Mouse (Mus musculus) CH12.LX (cell line): Measurements from ENCODE around the gene Ppfibp2. TPM values are rescaled to one million over a fixed set of nuclear protein-coding genes. Genes with fewer than 3 reads are reported as not detected.

Experiments
- DNase-seq: peaks from one replicate; pipeline ENCODE4 v3.0.0-alpha.2; 2013; ENCODE audit errors: extremely low read depth
- H3K27ac ChIP-seq: 2 replicates; pipeline ENCODE4 v1.5.1; 2012; ENCODE audit warnings: low read depth, mild to moderate bottlenecking, control low read depth, moderate library complexity; ENCODE audit not compliant: insufficient read depth
- H3K27me3 ChIP-seq: replicated peaks from 2 replicates; pipeline ENCODE3; 2012; ENCODE audit warnings: inconsistent platforms
- H3K36me3 ChIP-seq, 2 experiments: replicated peaks in 1 of 2; 2 replicates each; pipeline versions ENCODE3 to v1.6.1; 2012; ENCODE audit warnings: inconsistent platforms in 1 of 2, low read length in 1 of 2, mild to moderate bottlenecking in 1 of 2, mixed read lengths in 1 of 2, moderate library complexity in 1 of 2; ENCODE audit not compliant: control insufficient read depth in 1 of 2, insufficient read depth in 1 of 2
- H3K4me1 ChIP-seq, 2 experiments: 2 replicates each; pipeline ENCODE4 v1.6.1; 2012; ENCODE audit warnings: inconsistent platforms in 1 of 2, moderate library complexity in 1 of 2; ENCODE audit not compliant: insufficient read depth in 2 of 2, control insufficient read depth in 1 of 2
- H3K4me2 ChIP-seq: 2 replicates; pipeline ENCODE4 v1.6.1; 2012; ENCODE audit warnings: low read depth, mild to moderate bottlenecking, control low read depth; ENCODE audit not compliant: poor library complexity, insufficient read depth, severe bottlenecking
- H3K4me3 ChIP-seq, 3 experiments: fragments of 150-350 bp in 1 of 3; sonication (generic) in 1 of 3; replicated peaks in 1 of 3; 2 replicates each; pipeline versions ENCODE3 to v1.5.1; 2011 to 2012; ENCODE audit warnings: low read depth in 2 of 3, low read length in 2 of 3, mild to moderate bottlenecking in 2 of 3, moderate library complexity in 2 of 3, control low read depth in 1 of 3, improper control_type of control experiment in 1 of 3, inconsistent platforms in 1 of 3, mixed read lengths in 1 of 3; ENCODE audit not compliant: poor library complexity in 1 of 3
- H3K79me2 ChIP-seq: replicated peaks from 2 replicates; pipeline ENCODE4 v1.6.1; 2012; ENCODE audit warnings: mild to moderate bottlenecking, moderate library complexity; ENCODE audit not compliant: control insufficient read depth, poor library complexity, insufficient read depth, severe bottlenecking; ENCODE audit errors: extremely low read depth
- H3K9ac ChIP-seq: 2 replicates; pipeline ENCODE4 v1.6.1; 2012; ENCODE audit warnings: low read depth, mild to moderate bottlenecking, control low read depth, moderate library complexity; ENCODE audit not compliant: insufficient read depth
- H3K9me3 ChIP-seq: replicated peaks from 2 replicates; pipeline ENCODE3; 2012; ENCODE audit warnings: low read length, inconsistent platforms, mixed read lengths
- CHD2 ChIP-seq: IDR thresholded peaks from 2 replicates; pipeline ENCODE4 v1.6.1; 2011; ENCODE audit warnings: low read length, improper control_type of control experiment
- CTCF ChIP-seq, 2 experiments: IDR thresholded peaks in 1 of 2; conservative IDR thresholded peaks in 1 of 2; 2 replicates each; pipeline ENCODE4 v1.5.1; 2011 to 2012; ENCODE audit warnings: low read depth in 2 of 2, low read length in 2 of 2, improper control_type of control experiment in 1 of 2, inconsistent platforms in 1 of 2, mild to moderate bottlenecking in 1 of 2, moderate library complexity in 1 of 2
- E2F4 ChIP-seq: IDR thresholded peaks from 2 replicates; pipeline ENCODE4 v1.6.1; 2011; ENCODE audit warnings: low read depth, low read length, improper control_type of control experiment; ENCODE audit not compliant: insufficient replicate concordance
- ELF1 ChIP-seq: IDR thresholded peaks from 2 replicates; pipeline ENCODE4 v1.6.1; 2014; ENCODE audit warnings: low read depth, mild to moderate bottlenecking, inconsistent platforms, low read length, improper control_type of control experiment
- EP300 ChIP-seq: IDR thresholded peaks from 2 replicates; pipeline ENCODE4 v1.6.1; 2011; ENCODE audit warnings: low read length, improper control_type of control experiment
- ETS1 ChIP-seq: conservative IDR thresholded peaks from 2 replicates; pipeline ENCODE4 v1.6.1; 2012; ENCODE audit warnings: low read depth, mild to moderate bottlenecking, inconsistent platforms, low read length, improper control_type of control experiment, moderate library complexity
- GABPA ChIP-seq: IDR thresholded peaks from 2 replicates; pipeline ENCODE4 v1.6.1; 2012; ENCODE audit warnings: low read depth, low read length, improper control_type of control experiment, inconsistent platforms; ENCODE audit not compliant: insufficient replicate concordance
- HCFC1 ChIP-seq: IDR thresholded peaks from 2 replicates; pipeline ENCODE4 v1.6.1; 2012; ENCODE audit warnings: low read depth, mild to moderate bottlenecking, inconsistent platforms, low read length, improper control_type of control experiment
- IRF4 ChIP-seq: IDR thresholded peaks from 2 replicates; pipeline ENCODE4 v1.6.1; 2014; ENCODE audit warnings: low read depth, mild to moderate bottlenecking, inconsistent platforms, low read length, improper control_type of control experiment
- JUN ChIP-seq: IDR thresholded peaks from 2 replicates; pipeline ENCODE4 v1.6.1; 2011; ENCODE audit warnings: low read depth, mild to moderate bottlenecking, low read length, improper control_type of control experiment, moderate library complexity; ENCODE audit not compliant: insufficient read depth
- KAT2A ChIP-seq: IDR thresholded peaks from 2 replicates; pipeline ENCODE4 v1.6.1; 2012; ENCODE audit warnings: low read length, improper control_type of control experiment, inconsistent platforms; ENCODE audit not compliant: insufficient replicate concordance
- MAFK ChIP-seq: IDR thresholded peaks from 2 replicates; pipeline ENCODE4 v1.6.1; 2011; ENCODE audit warnings: low read length, improper control_type of control experiment; ENCODE audit not compliant: insufficient replicate concordance
- MEF2A ChIP-seq: IDR thresholded peaks from 2 replicates; pipeline ENCODE4 v1.6.1; 2014; ENCODE audit warnings: low read depth, mild to moderate bottlenecking, inconsistent platforms, low read length, improper control_type of control experiment, borderline replicate concordance
- MXI1 ChIP-seq: IDR thresholded peaks from 2 replicates; pipeline ENCODE4 v1.6.1; 2011; ENCODE audit warnings: mild to moderate bottlenecking, low read depth, low read length, improper control_type of control experiment
- MYC ChIP-seq: IDR thresholded peaks from 2 replicates; pipeline ENCODE4 v1.6.1; 2011; ENCODE audit warnings: low read depth, mild to moderate bottlenecking, improper control_type of control experiment, low read length
- NELFE ChIP-seq: IDR thresholded peaks from 2 replicates; pipeline ENCODE4 v1.6.1; 2011; ENCODE audit warnings: low read depth, low read length, improper control_type of control experiment
- NRF1 ChIP-seq: IDR thresholded peaks from 2 replicates; pipeline ENCODE4 v1.6.1; 2014; ENCODE audit warnings: low read depth, mild to moderate bottlenecking, inconsistent platforms, low read length, improper control_type of control experiment, moderate library complexity
- PAX5 ChIP-seq: IDR thresholded peaks from 2 replicates; pipeline ENCODE4 v1.6.1; 2012; ENCODE audit warnings: low read length, inconsistent platforms, mixed read lengths
- POLR2AphosphoS2 ChIP-seq: IDR thresholded peaks from 2 replicates; pipeline ENCODE4 v1.6.1; 2011; ENCODE audit warnings: low read depth, low read length, improper control_type of control experiment
- RAD21 ChIP-seq: IDR thresholded peaks from 2 replicates; pipeline ENCODE4 v1.6.1; 2011; ENCODE audit warnings: low read depth, mild to moderate bottlenecking, low read length, improper control_type of control experiment, moderate library complexity
- RCOR1 ChIP-seq: conservative IDR thresholded peaks from 2 replicates; pipeline ENCODE4 v1.6.1; 2012; ENCODE audit warnings: low read depth, mild to moderate bottlenecking, inconsistent platforms, low read length, improper control_type of control experiment
- SIN3A ChIP-seq: IDR thresholded peaks from 2 replicates; pipeline ENCODE4 v1.6.1; 2012; ENCODE audit warnings: low read length, improper control_type of control experiment, inconsistent platforms
- SMC3 ChIP-seq: IDR thresholded peaks from 2 replicates; pipeline ENCODE4 v1.6.1; 2011; ENCODE audit warnings: low read depth, low read length, improper control_type of control experiment
- TBP ChIP-seq: conservative IDR thresholded peaks from 2 replicates; pipeline ENCODE4 v1.6.1; 2011; ENCODE audit warnings: low read depth, low read length, improper control_type of control experiment
- TCF12 ChIP-seq: IDR thresholded peaks from 2 replicates; pipeline ENCODE4 v1.6.1; 2014; ENCODE audit warnings: low read depth, mild to moderate bottlenecking, inconsistent platforms, low read length, improper control_type of control experiment
- UBTF ChIP-seq: IDR thresholded peaks from 2 replicates; pipeline ENCODE4 v1.6.1; 2012; ENCODE audit warnings: low read depth, mild to moderate bottlenecking, inconsistent platforms, low read length, improper control_type of control experiment, moderate library complexity
- USF2 ChIP-seq: conservative IDR thresholded peaks from 2 replicates; pipeline ENCODE4 v1.6.1; 2011; ENCODE audit warnings: low read depth, low read length, improper control_type of control experiment
- ZKSCAN1 ChIP-seq: IDR thresholded peaks from 2 replicates; pipeline ENCODE4 v1.6.1; 2012; ENCODE audit warnings: low read depth, inconsistent platforms, low read length, improper control_type of control experiment, borderline replicate concordance
- ZMIZ1 ChIP-seq: IDR thresholded peaks from 2 replicates; pipeline ENCODE4 v1.6.1; 2012; ENCODE audit warnings: low read depth, mild to moderate bottlenecking, inconsistent platforms, low read length, improper control_type of control experiment
- ZNF384 ChIP-seq: IDR thresholded peaks from 2 replicates; pipeline ENCODE4 v1.6.1; 2012; ENCODE audit warnings: low read depth, low read length, improper control_type of control experiment, inconsistent platforms
- dilution Hi-C: fragments of 300-500 bp; cut with MboI; formaldehyde crosslinking; loops from 2 replicates; pipeline ENCODE4 v1.14.3; 2020; ENCODE audit warnings: low sequenced_read_pairs; ENCODE audit not compliant: extremely low pct_unique_long_range_greater_than_20kb, extremely low pct_ligation_motif_present
- in situ Hi-C: fragments of 300-500 bp; cut with MboI; formaldehyde crosslinking; loops from 3 replicates; pipeline ENCODE4 v1.14.3; 2019; ENCODE audit warnings: low sequenced_read_pairs, low pct_ligation_motif_present, low pct_unique_long_range_greater_than_20kb, mixed read lengths
- polyA plus RNA-seq: library from polyadenylated mRNA; unstranded; fragments of >175 nt; gene quantifications from 2 replicates; pipeline ENCODE4 v1.2.1, GENCODE M21; 2012; ENCODE audit warnings: low read depth; ENCODE audit not compliant: insufficient read length
- total RNA-seq, 2 experiments: library from RNA; depleted of rRNA; stranded (reverse); fragments of 300-350 nt in 1 of 2; fragments of >200 nt in 1 of 2; gene quantifications; 2 replicates each; pipeline ENCODE4 v1.2.3; 2012 to 2014

The Ppfibp2 gene
- total and polyA plus RNA-seq, 3 experiments = 30.2 to 40.3 (median 40.2) TPM

DNA sequence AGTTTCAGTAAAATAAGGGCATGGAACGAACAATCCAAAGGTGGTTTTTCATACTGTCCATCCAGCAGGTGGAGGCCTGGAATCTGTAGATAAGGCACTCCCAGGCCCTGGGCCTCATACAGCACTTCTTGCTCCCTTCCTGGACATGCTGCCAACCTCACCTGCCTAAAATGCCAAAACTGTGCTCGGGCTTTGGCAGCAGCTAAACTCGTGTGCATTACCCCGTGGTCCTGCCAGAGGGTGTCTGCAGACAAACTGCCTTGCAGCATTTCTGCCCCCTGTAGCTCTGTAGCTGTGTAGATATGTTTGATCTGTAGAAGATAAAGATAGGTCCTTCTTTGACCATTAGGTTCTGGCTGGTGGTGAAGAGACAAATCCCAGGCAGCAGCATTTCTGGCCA lies 26.0 kb upstream of the Ppfibp2 start:
- H3K79me2 ChIP-seq = no peaks in the 10 kb centered on the region
- no peak overlapping the region for H3K4me2 ChIP-seq
- H3K4me1 ChIP-seq = no peaks in the 10 kb centered on the region; a peak in 1 of 4 replicates
- no peaks in the 10 kb centered on the region for H3K27me3 ChIP-seq
- no peak overlapping the region for H3K4me3 ChIP-seq
- H3K9me3 ChIP-seq = peaks cover 3% of the 10 kb centered on the region
- no peaks in the 10 kb centered on the region for H3K36me3 ChIP-seq
- TF ChIP-seq GABPA (no peak), SIN3A (no peak), CHD2 (no peak), TBP (no peak), ZKSCAN1 (no peak), MEF2A (no peak), USF2 (no peak), RAD21 (no peak), PAX5 (no peak), HCFC1 (no peak), NRF1 (no peak), POLR2AphosphoS2 (no peak), ZMIZ1 (no peak), SMC3 (no peak), MAFK (no peak), KAT2A (no peak), JUN (no peak), UBTF (no peak), ZNF384 (no peak), E2F4 (no peak)
- TF ChIP-seq, all 38 proteins: peak for 0
- in situ Hi-C loops = no loop called here
- H3K9ac ChIP-seq = no peak overlapping the region
- no peak overlapping the region for H3K27ac ChIP-seq
- dilution Hi-C loops = no loop called here
- no peak for DNase-seq

GRCm38 (mm10) chr7:107573856-107574255 lies 21.2 kb upstream of the Ppfibp2 start:
- in situ Hi-C loops = no loop called here
- dilution Hi-C loops = no loop called here
- no peak overlapping the region for H3K9ac ChIP-seq

More at GRCm38 (mm10) chr7:107573856-107574255, 21.2 kb upstream of the Ppfibp2 start:
- H3K79me2 ChIP-seq = no peaks in the 10 kb centered on the region
- H3K27ac ChIP-seq = no peak overlapping the region
- no peak for DNase-seq
- no peak overlapping the region for H3K4me2 ChIP-seq
- H3K36me3 ChIP-seq = no peaks in the 10 kb centered on the region
- no peaks in the 10 kb centered on the region; a peak in 1 of 4 replicates for H3K4me1 ChIP-seq
- H3K9me3 ChIP-seq = peaks cover 3% of the 10 kb centered on the region
- TF ChIP-seq MEF2A = no peak
- TF ChIP-seq NELFE = no peak
- peak in 1 of 2 experiments; percentile 49; a peak in 2 of 4 replicates for TF ChIP-seq CTCF (conservative IDR thresholded peaks at IDR 0.05 in 1 of 2, IDR thresholded peaks at IDR 0.05 in 1 of 2; ENCODE audit: low read depth in 2 of 2, low read length in 2 of 2)
- TF ChIP-seq ZKSCAN1 = no peak
- TF ChIP-seq TBP = no peak
- no peak for TF ChIP-seq ETS1
- TF ChIP-seq TCF12 = no peak
- 0 out of 2 replicates have a peak, but pooled peaks have one; percentile 9 for TF ChIP-seq CHD2
- no peak for TF ChIP-seq UBTF
- no peak for TF ChIP-seq ELF1
- peak; percentile 36 for TF ChIP-seq SMC3
- no peak for TF ChIP-seq MXI1
- TF ChIP-seq KAT2A = no peak
- TF ChIP-seq RCOR1 = no peak
- TF ChIP-seq MYC = no peak
- no peak for TF ChIP-seq POLR2AphosphoS2
- TF ChIP-seq E2F4 = no peak
- no peak for TF ChIP-seq SIN3A
- no peak for TF ChIP-seq HCFC1
- no peak for TF ChIP-seq IRF4
- TF ChIP-seq ZMIZ1 = no peak
- TF ChIP-seq EP300 = no peak
- no peaks in the 10 kb centered on the region for H3K27me3 ChIP-seq
- no peak overlapping the region for H3K4me3 ChIP-seq
